Mouse (Mus musculus) liver, embryonic 12.5 days (tissue): Measurements from ENCODE around the gene Iqgap2. TPM values are rescaled to one million over a fixed set of nuclear protein-coding genes. Genes with fewer than 3 reads are reported as not detected.

Experiments
- ATAC-seq: fragments of 200-750 bp; cut with Nextera tagmentation; 2 replicates; pipeline ENCODE4 v1.8.0; 2017; ENCODE audit warnings: moderate number of reproducible peaks, mild to moderate bottlenecking, moderate library complexity
- H3K27ac ChIP-seq: fragments of 300-500 bp; sonication (generic); 2 replicates; pipeline ENCODE4 v1.5.1; 2016; ENCODE audit warnings: mild to moderate bottlenecking
- H3K27me3 ChIP-seq: fragments of 300-500 bp; sonication (generic); replicated peaks from 2 replicates; pipeline ENCODE4 v1.6.1; 2016; ENCODE audit warnings: mild to moderate bottlenecking, moderate library complexity
- H3K36me3 ChIP-seq: fragments of 300-500 bp; sonication (generic); 2 replicates; pipeline ENCODE4 v1.6.1; 2016; ENCODE audit warnings: mild to moderate bottlenecking, moderate library complexity
- H3K4me1 ChIP-seq: fragments of 300-500 bp; sonication (generic); 2 replicates; pipeline ENCODE4 v1.6.1; 2016
- H3K4me2 ChIP-seq: fragments of 300-500 bp; sonication (generic); 2 replicates; pipeline ENCODE4 v1.6.1; 2016; ENCODE audit warnings: mild to moderate bottlenecking, moderate library complexity
- H3K4me3 ChIP-seq: fragments of 300-500 bp; sonication (generic); 2 replicates; pipeline ENCODE4 v1.5.1; 2016; ENCODE audit warnings: mild to moderate bottlenecking, moderate library complexity
- H3K9ac ChIP-seq: fragments of 300-500 bp; sonication (generic); 2 replicates; pipeline ENCODE4 v1.6.1; 2016; ENCODE audit warnings: mild to moderate bottlenecking, moderate library complexity
- H3K9me3 ChIP-seq: fragments of 300-500 bp; sonication (generic); replicated peaks from 2 replicates; pipeline ENCODE4 v1.6.1; 2016; ENCODE audit warnings: mild to moderate bottlenecking, moderate library complexity
- WGBS: fragments of 180-500 bp; shearing (Covaris S2); methylation state at CpG from one replicate; pipeline ENCODE4 v1.1.7; 2016; ENCODE audit not compliant: insufficient replicate concordance; 5-methylcytosine and 5-hydroxymethylcytosine counted together
- polyA plus RNA-seq: library from polyadenylated mRNA; unstranded; fragments of >200 nt; fragmentation: Nextera tagmentation; extraction: Ambion mirVana; gene quantifications from 2 replicates; pipeline ENCODE4 v1.2.1, GENCODE M21; 2016

Gene Iqgap2
- polyA plus RNA-seq, 1 experiment from 2014 or later: 14.7 TPM

- no peaks in the 10 kb centered on the region for H3K9me3 ChIP-seq
- H3K27ac ChIP-seq: no peak overlapping the region
- H3K9ac ChIP-seq: no peak overlapping the region
- H3K4me1 ChIP-seq: peaks cover 44% of the 10 kb centered on the region
- H3K27me3 ChIP-seq: no peaks in the 10 kb centered on the region
- peaks cover 83% of the 10 kb centered on the region for H3K36me3 ChIP-seq
- H3K4me3 ChIP-seq: no peak overlapping the region
- 75% methylated on average over 7 of the region's 7 CpGs for WGBS
- ATAC-seq: no peak
- H3K4me2 ChIP-seq: no peak overlapping the region
Measured at GRCm38 (mm10) chr13:95659432-95659831, 232.3 kb downstream of the Iqgap2 start.

GRCm38 (mm10) chr13:95657171-95657570 is 234.6 kb downstream of the Iqgap2 start:
- H3K4me3 ChIP-seq: no peak overlapping the region
- H3K27me3 ChIP-seq: no peaks in the 10 kb centered on the region
- no peak overlapping the region for H3K9ac ChIP-seq
- peaks cover 62% of the 10 kb centered on the region for H3K36me3 ChIP-seq
- peaks cover 64% of the 10 kb centered on the region for H3K4me1 ChIP-seq
- peak overlapping the region; percentile 77 for H3K27ac ChIP-seq
- H3K4me2 ChIP-seq: peak overlapping the region; percentile 43
- no peaks in the 10 kb centered on the region for H3K9me3 ChIP-seq
- peak; percentile 86 for ATAC-seq
- WGBS: 10% methylated on average over 9 of the region's 9 CpGs

GRCm38 (mm10) chr13:95655284-95655683 is 236.4 kb downstream of the Iqgap2 start:
- Histone ChIP-seq H3K36me3 (peaks cover 48% of the 10 kb centered on the region), H3K4me1 (peaks cover 70% of the 10 kb centered on the region), H3K9ac (no peak overlapping the region), H3K27ac (peak overlapping the region; percentile 42), H3K9me3 (no peaks in the 10 kb centered on the region), H3K4me3 (no peak overlapping the region), H3K27me3 (no peaks in the 10 kb centered on the region), H3K4me2 (no peak overlapping the region)
- no peak for ATAC-seq
- WGBS: 59% methylated on average over 9 of the region's 9 CpGs

GRCm38 (mm10) chr13:95653696-95654095 is 238.0 kb downstream of the Iqgap2 start:
- Histone ChIP-seq H3K9ac (no peak overlapping the region), H3K36me3 (peaks cover 33% of the 10 kb centered on the region), H3K27ac (no peak overlapping the region), H3K4me2 (no peak overlapping the region), H3K4me3 (no peak overlapping the region), H3K27me3 (no peaks in the 10 kb centered on the region), H3K9me3 (no peaks in the 10 kb centered on the region), H3K4me1 (peaks cover 61% of the 10 kb centered on the region)
- ATAC-seq: no peak
- 27% methylated on average over 4 of the region's 4 CpGs for WGBS

GRCm38 (mm10) chr13:95651870-95652668 is 239.7 kb downstream of the Iqgap2 start:
- H3K4me3 ChIP-seq: no peak overlapping the region
- H3K9me3 ChIP-seq: no peaks in the 10 kb centered on the region
- H3K27me3 ChIP-seq: no peaks in the 10 kb centered on the region
- 0 out of 2 replicates have a peak overlapping the region, but pooled peaks have one; percentile 8 for H3K27ac ChIP-seq
- WGBS: 57% methylated on average over 7 of the region's 7 CpGs
- H3K9ac ChIP-seq: no peak overlapping the region
- H3K4me1 ChIP-seq: peaks cover 48% of the 10 kb centered on the region
- no peak for ATAC-seq
- H3K36me3 ChIP-seq: peaks cover 25% of the 10 kb centered on the region
- H3K4me2 ChIP-seq: no peak overlapping the region

GRCm38 (mm10) chr13:95649941-95650340 is 241.8 kb downstream of the Iqgap2 start:
- no peaks in the 10 kb centered on the region for H3K27me3 ChIP-seq
- no peaks in the 10 kb centered on the region for H3K9me3 ChIP-seq
- no peak overlapping the region for H3K4me2 ChIP-seq
- no peak overlapping the region for H3K9ac ChIP-seq
- no peak for ATAC-seq
- no peak overlapping the region for H3K4me3 ChIP-seq
- no peak overlapping the region for H3K27ac ChIP-seq
- 73% methylated on average over 3 of the region's 3 CpGs for WGBS
- peaks cover 30% of the 10 kb centered on the region for H3K36me3 ChIP-seq
- peaks cover 35% of the 10 kb centered on the region for H3K4me1 ChIP-seq

GRCm38 (mm10) chr13:95647248-95647647 is 244.5 kb downstream of the Iqgap2 start:
- no peak for ATAC-seq
- no peak overlapping the region for H3K9ac ChIP-seq
- peaks cover 10% of the 10 kb centered on the region for H3K4me1 ChIP-seq
- no peaks in the 10 kb centered on the region for H3K27me3 ChIP-seq
- 55% methylated on average over 4 of the region's 4 CpGs for WGBS
- H3K4me2 ChIP-seq: no peak overlapping the region
- no peaks in the 10 kb centered on the region for H3K9me3 ChIP-seq
- H3K4me3 ChIP-seq: no peak overlapping the region
- H3K36me3 ChIP-seq: peaks cover 50% of the 10 kb centered on the region
- H3K27ac ChIP-seq: no peak overlapping the region

GRCm38 (mm10) chr13:95646687-95647111 is 245.0 kb downstream of the Iqgap2 start:
- 69% methylated on average over 9 of the region's 9 CpGs for WGBS
- Histone ChIP-seq H3K4me1 (peaks cover 5% of the 10 kb centered on the region), H3K27ac (no peak overlapping the region), H3K4me3 (no peak overlapping the region), H3K36me3 (peaks cover 49% of the 10 kb centered on the region), H3K9me3 (no peaks in the 10 kb centered on the region), H3K27me3 (no peaks in the 10 kb centered on the region), H3K4me2 (no peak overlapping the region), H3K9ac (no peak overlapping the region)
- ATAC-seq: no peak

GRCm38 (mm10) chr13:95643740-95644139 is 248.0 kb downstream of the Iqgap2 start:
- Histone ChIP-seq H3K36me3 (peaks cover 52% of the 10 kb centered on the region), H3K4me2 (no peak overlapping the region), H3K27ac (peak overlapping the region; percentile 54), H3K9me3 (no peaks in the 10 kb centered on the region), H3K27me3 (no peaks in the 10 kb centered on the region), H3K4me1 (peaks cover 15% of the 10 kb centered on the region), H3K9ac (no peak overlapping the region), H3K4me3 (no peak overlapping the region)
- WGBS: 69% methylated on average over 7 of the region's 7 CpGs
- no peak for ATAC-seq

GRCm38 (mm10) chr13:95641061-95641986 is 250.4 kb downstream of the Iqgap2 start:
- H3K27ac ChIP-seq: no peak overlapping the region
- no peak for ATAC-seq
- H3K9me3 ChIP-seq: no peaks in the 10 kb centered on the region
- H3K36me3 ChIP-seq: peaks cover 49% of the 10 kb centered on the region
- no peak overlapping the region for H3K4me3 ChIP-seq
- H3K9ac ChIP-seq: no peak overlapping the region
- 84% methylated on average over 17 of the region's 17 CpGs for WGBS
- H3K4me1 ChIP-seq: peaks cover 26% of the 10 kb centered on the region
- H3K4me2 ChIP-seq: no peak overlapping the region
- no peaks in the 10 kb centered on the region for H3K27me3 ChIP-seq

GRCm38 (mm10) chr13:95640408-95640807 is 251.3 kb downstream of the Iqgap2 start:
- H3K36me3 ChIP-seq: peaks cover 47% of the 10 kb centered on the region

More at GRCm38 (mm10) chr13:95640408-95640807, 251.3 kb downstream of the Iqgap2 start:
- Histone ChIP-seq H3K9me3 (no peaks in the 10 kb centered on the region), H3K27ac (no peak overlapping the region), H3K4me3 (no peak overlapping the region), H3K27me3 (no peaks in the 10 kb centered on the region), H3K4me1 (peaks cover 26% of the 10 kb centered on the region), H3K4me2 (no peak overlapping the region), H3K9ac (no peak overlapping the region)
- ATAC-seq: no peak
- WGBS: 83% methylated on average over 1 of the region's 1 CpGs
